Mouse (Mus musculus) hindbrain, embryonic 15.5 days (tissue): ENCODE measurements at regions not wholly inside any gene's neighbourhood (a gene's known extent, or its start where the extent isn't known, plus 50 kb on each side); places are given as distances from the start of the nearest gene placed in this dataset.
"Not testable (repeated sequence)": the region's sequence is repeated elsewhere in the genome, so short reads cannot be mapped to it uniquely, and the experiment has no call there.

Experiments used
- ATAC-seq: fragments of 200-750 bp; cut with Nextera tagmentation; 2 replicates; pipeline ENCODE4 v1.8.0; 2017; ENCODE audit warnings: low read depth, moderate number of reproducible peaks, moderate TSS enrichment; ENCODE audit not compliant: low FRiP score
- H3K27ac ChIP-seq: fragments of 300-500 bp; sonication (generic); replicated peaks from 2 replicates; pipeline ENCODE4 v1.5.1; 2015; ENCODE audit warnings: mild to moderate bottlenecking, inconsistent platforms
- H3K27me3 ChIP-seq: fragments of 300-500 bp; sonication (generic); 2 replicates; pipeline ENCODE4 v1.6.1; 2015; ENCODE audit warnings: control low read depth, inconsistent platforms
- H3K36me3 ChIP-seq: fragments of 300-500 bp; sonication (generic); 2 replicates; pipeline ENCODE4 v1.6.1; 2015; ENCODE audit warnings: control low read depth, inconsistent platforms
- H3K4me1 ChIP-seq: fragments of 300-500 bp; sonication (generic); replicated peaks from 2 replicates; pipeline ENCODE4 v1.6.1; 2015; ENCODE audit warnings: control low read depth, inconsistent platforms
- H3K4me2 ChIP-seq: fragments of 300-500 bp; sonication (generic); 2 replicates; pipeline ENCODE4 v1.6.1; 2015; ENCODE audit warnings: moderate library complexity, mild to moderate bottlenecking, inconsistent platforms
- H3K4me3 ChIP-seq: fragments of 300-500 bp; sonication (generic); 2 replicates; pipeline ENCODE4 v1.5.1; 2015; ENCODE audit warnings: mild to moderate bottlenecking, inconsistent platforms
- H3K9ac ChIP-seq: fragments of 300-500 bp; sonication (generic); 2 replicates; pipeline ENCODE4 v1.6.1; 2015; ENCODE audit warnings: inconsistent platforms
- H3K9me3 ChIP-seq: fragments of 300-500 bp; sonication (generic); 2 replicates; pipeline ENCODE4 v1.6.1; 2016; ENCODE audit warnings: control low read depth, inconsistent platforms
- WGBS: fragments of 180-500 bp; shearing (Covaris S2); methylation state at CpG from one replicate; pipeline ENCODE4 v1.1.7; 2015; 5-methylcytosine and 5-hydroxymethylcytosine counted together

DNA sequence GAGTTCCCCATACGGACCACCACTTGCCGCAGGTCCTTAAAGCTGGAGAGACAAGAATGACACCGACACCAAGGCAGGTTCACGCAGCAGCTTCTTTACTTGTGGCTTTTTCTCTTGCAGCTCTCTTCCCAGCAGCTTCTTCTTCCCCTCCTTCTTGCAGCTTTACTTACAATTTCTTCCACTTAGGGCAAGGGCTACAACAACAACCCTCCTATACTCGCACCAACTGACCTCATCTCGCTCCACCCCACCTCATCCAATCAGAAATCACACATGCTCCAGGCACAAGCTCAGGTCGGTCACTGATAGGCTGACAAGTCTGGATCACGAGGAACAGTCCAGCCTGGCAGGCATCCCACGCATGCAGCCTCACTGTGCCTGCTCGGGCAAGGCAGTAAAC lies 1402.4 kb upstream of the 1700008P02Rik start:
- Histone ChIP-seq H3K4me1 (no peaks in the 10 kb centered on the region), H3K4me2 (no peak overlapping the region), H3K36me3 (no peaks in the 10 kb centered on the region), H3K27ac (no peak overlapping the region), H3K4me3 (no peak overlapping the region), H3K27me3 (no peaks in the 10 kb centered on the region), H3K9me3 (no peaks in the 10 kb centered on the region; the same call in 1 of the 2 replicates), H3K9ac (no peak overlapping the region)
- 83% methylated on average over 10 of the region's 10 CpGs for WGBS
- no peak for ATAC-seq

DNA sequence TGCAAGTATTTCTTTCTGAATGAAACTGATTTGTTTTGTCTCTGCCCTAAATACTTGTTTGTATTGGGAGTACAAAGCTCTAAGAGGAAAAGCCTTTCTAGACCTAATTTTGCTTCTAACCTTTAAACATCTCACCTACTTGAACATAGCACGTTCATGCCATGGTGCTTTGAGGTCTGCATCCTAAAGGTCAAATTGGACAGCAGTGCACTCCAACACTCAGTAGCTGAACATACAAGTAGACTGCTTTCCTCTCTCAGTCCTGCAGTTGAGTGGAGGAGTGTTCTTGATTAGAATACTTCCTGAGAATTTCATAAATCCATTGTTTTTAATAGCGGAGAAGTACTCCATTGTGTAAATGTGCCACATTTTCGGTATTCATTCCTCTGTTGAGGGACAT lies 1397.2 kb upstream of the 1700008P02Rik start:
- Histone ChIP-seq H3K9ac (no peak overlapping the region), H3K36me3 (no peaks in the 10 kb centered on the region), H3K4me3 (no peak overlapping the region), H3K27me3 (no peaks in the 10 kb centered on the region), H3K9me3 (no peaks in the 10 kb centered on the region; the same call in 1 of the 2 replicates), H3K4me1 (peaks cover 4% of the 10 kb centered on the region), H3K27ac (no peak overlapping the region), H3K4me2 (no peak overlapping the region)
- WGBS = 81% methylated on average over 3 of the region's 3 CpGs
- ATAC-seq = no peak

DNA sequence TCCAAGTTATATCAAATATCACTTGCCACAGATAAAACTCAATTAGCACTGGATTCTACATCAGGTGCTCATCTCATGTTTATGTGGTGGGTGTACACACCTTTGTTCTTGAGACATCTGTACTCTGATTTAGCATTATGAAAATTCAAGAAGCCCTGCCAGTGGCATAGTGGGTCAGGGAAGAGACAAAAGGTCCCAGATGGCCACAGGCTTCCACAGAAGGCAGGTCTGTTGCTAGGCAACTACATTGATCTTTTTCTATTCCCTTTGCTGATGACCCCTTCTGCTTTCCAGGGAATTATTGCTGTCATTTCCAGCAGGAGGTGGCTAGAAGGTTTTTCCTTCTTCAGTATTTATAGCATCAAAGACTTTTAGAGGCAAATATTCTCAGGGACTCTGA lies 1396.7 kb upstream of the 1700008P02Rik start:
- no peak overlapping the region for H3K27ac ChIP-seq

DNA sequence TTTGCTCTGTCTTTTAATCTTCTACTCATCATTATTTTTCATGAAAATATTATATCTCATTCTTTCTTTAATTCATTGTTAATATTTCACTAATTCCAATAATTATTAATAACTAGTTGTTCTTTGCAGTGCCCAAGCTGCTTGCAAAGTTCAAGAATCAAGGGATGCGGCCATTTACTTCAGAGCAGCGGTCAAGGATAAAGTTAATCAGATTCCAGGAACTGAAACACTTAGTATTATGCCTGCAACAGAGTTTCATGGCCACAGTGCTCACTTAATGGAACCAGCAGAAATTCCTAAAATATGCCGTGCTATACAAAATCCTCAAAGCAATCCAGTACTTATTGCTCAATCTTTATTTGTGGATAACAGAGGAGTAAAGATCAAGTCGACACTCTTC lies 1389.7 kb upstream of the 1700008P02Rik start:
- H3K27ac ChIP-seq = no peak overlapping the region
- no peak overlapping the region for H3K4me2 ChIP-seq
- no peak overlapping the region for H3K4me3 ChIP-seq
- WGBS = 89% methylated on average over 4 of the region's 4 CpGs
- H3K36me3 ChIP-seq = no peaks in the 10 kb centered on the region
- no peaks in the 10 kb centered on the region for H3K27me3 ChIP-seq
- no peaks in the 10 kb centered on the region for H3K4me1 ChIP-seq
- H3K9me3 ChIP-seq = no peaks in the 10 kb centered on the region
- H3K9ac ChIP-seq = no peak overlapping the region
- no peak for ATAC-seq

More for the DNA sequence above, 1396.7 kb upstream of the 1700008P02Rik start:
- Histone ChIP-seq H3K4me2 (no peak overlapping the region), H3K27me3 (no peaks in the 10 kb centered on the region), H3K36me3 (no peaks in the 10 kb centered on the region), H3K4me3 (no peak overlapping the region), H3K9me3 (no peaks in the 10 kb centered on the region; the same call in 1 of the 2 replicates), H3K4me1 (peaks cover 4% of the 10 kb centered on the region), H3K9ac (no peak overlapping the region)
- peak; percentile 68 for ATAC-seq

DNA sequence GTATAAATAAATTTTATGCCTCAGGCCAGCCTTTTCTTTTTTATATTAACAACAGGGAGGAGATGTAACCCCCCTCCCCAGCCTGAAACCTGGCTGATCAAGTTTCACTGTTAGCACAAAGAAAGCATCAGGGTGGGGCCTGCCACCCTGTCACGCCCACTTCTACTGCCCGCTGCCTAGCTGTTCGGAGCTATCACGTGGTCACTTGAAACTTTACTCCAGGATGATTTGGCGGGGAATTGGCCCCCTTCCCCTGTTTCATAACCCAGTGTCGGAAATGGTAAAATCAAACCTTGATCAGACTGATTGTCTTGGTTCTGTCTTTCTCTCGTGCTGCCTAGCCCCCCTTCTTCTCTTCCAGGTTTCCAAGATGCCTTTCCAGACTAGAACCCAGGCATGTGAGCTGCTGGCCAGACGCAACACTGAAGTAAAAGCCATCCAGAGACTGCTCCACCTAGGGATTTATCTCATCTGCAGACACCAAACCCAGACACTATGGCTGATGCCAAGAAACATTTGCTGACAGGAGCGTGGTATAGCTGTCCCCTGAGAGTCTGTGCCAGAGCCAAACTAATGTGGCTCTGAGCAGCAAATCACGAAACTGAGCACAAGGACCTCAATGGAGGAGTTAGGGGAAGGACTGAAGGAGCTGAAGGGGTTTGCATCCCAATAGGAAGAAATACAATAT lies 1386.6 kb upstream of the 1700008P02Rik start:
- no peaks in the 10 kb centered on the region for H3K4me1 ChIP-seq
- 76% methylated on average over 10 of the region's 10 CpGs for WGBS
- H3K9me3 ChIP-seq = no peaks in the 10 kb centered on the region
- H3K36me3 ChIP-seq = no peaks in the 10 kb centered on the region
- ATAC-seq = no peak
- H3K4me3 ChIP-seq = no peak overlapping the region
- H3K9ac ChIP-seq = no peak overlapping the region
- no peaks in the 10 kb centered on the region for H3K27me3 ChIP-seq
- H3K4me2 ChIP-seq = no peak overlapping the region
- no peak overlapping the region for H3K27ac ChIP-seq

DNA sequence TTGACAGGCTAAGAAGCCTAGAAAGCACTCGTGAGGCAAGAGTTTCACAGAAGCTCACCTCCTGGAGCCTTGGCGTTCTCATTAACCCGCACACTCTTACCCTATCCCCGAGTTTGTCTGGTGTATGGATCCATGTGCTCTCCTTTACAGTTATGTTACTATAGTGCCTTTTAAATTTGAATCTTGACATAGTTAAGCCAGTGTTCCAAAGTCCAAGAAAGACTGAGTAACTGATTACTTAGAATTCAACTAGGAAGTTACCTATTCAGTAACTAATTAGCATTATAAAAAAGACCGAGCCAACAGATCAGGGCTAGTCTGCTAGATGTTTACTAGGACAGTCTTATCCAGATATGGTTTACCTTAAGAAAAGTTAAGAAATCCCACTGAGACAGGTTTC lies 1386.0 kb upstream of the 1700008P02Rik start:
- no peak for ATAC-seq
- no peak overlapping the region for H3K4me2 ChIP-seq
- H3K9ac ChIP-seq = no peak overlapping the region
- no peaks in the 10 kb centered on the region for H3K4me1 ChIP-seq
- WGBS = 84% methylated on average over 5 of the region's 5 CpGs
- no peaks in the 10 kb centered on the region for H3K9me3 ChIP-seq
- no peak overlapping the region for H3K27ac ChIP-seq
- H3K4me3 ChIP-seq = no peak overlapping the region
- no peaks in the 10 kb centered on the region for H3K27me3 ChIP-seq
- no peaks in the 10 kb centered on the region for H3K36me3 ChIP-seq

DNA sequence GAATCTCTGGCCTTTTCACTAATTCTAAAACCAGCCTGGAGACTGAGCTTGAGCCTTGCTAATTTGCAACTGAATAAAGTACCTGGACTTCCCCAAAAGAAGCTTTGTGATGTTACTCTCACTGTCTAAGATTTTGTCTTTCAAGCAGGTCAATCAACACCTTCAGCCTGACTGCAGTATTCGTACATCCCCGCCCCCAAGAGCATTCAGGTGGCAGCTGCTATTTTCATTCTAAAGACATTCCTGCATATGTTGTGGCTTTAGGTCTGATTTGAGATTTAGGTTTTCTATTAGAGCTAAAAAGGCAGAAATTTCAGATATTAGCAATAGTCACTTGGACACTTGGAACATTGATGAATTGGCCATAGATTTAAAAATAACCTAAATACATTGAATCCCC lies 1385.4 kb upstream of the 1700008P02Rik start:
- H3K9me3 ChIP-seq, ATAC-seq, H3K36me3 ChIP-seq, H3K4me1 ChIP-seq, H3K27ac ChIP-seq, H3K9ac ChIP-seq, H3K4me2 ChIP-seq, H3K27me3 ChIP-seq, H3K4me3 ChIP-seq: not testable (repeated sequence)
- 74% methylated on average over 2 of the region's 2 CpGs for WGBS

DNA sequence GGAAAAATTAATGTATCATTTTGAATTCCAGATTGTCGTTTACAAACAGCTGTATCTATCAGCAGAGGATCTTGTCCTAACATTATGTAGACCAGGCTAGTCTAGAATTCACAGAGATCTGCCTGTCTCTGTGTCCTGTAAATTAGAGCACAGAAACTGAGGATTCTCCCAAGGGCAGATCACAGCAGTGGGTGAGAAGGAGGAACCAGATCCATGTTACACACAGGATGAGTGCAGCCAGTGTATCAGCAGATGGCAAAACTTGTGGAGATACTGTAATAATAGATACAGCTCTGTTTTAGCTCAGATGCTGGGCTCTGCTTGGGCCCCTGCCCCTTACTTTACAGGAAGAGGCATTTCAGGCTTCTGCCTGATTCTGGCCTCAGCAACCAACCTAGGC lies 1384.0 kb upstream of the 1700008P02Rik start:
- no peak overlapping the region for H3K27ac ChIP-seq
- 93% methylated on average over 1 of the region's 1 CpGs for WGBS
- H3K4me3 ChIP-seq = no peak overlapping the region
- H3K36me3 ChIP-seq = no peaks in the 10 kb centered on the region
- no peak overlapping the region for H3K9ac ChIP-seq
- no peak overlapping the region for H3K4me2 ChIP-seq
- H3K9me3 ChIP-seq = no peaks in the 10 kb centered on the region
- ATAC-seq = no peak
- no peaks in the 10 kb centered on the region for H3K4me1 ChIP-seq
- no peaks in the 10 kb centered on the region for H3K27me3 ChIP-seq

DNA sequence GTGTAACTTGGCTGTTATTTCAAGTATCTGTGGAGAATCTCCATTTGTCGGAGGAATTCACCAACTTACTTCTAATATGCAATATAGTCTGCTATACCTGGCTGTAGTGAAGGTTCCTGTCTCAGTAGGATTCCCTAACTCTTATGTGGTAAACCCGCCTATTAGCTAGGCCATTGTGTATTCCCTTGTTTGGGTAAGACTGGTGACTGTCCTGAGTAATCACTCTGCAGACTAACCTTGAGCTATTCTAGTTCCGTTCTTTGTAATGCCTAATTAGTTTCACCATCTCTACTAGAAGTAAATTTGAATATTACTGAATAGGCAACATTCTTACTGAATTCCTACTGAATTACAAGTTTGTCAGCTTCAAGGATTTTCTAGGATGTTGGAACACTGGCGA lies 1380.8 kb upstream of the 1700008P02Rik start:
- Histone ChIP-seq H3K4me3 (no peak overlapping the region), H3K27ac (no peak overlapping the region), H3K36me3 (no peaks in the 10 kb centered on the region), H3K27me3 (no peaks in the 10 kb centered on the region), H3K9ac (no peak overlapping the region), H3K9me3 (no peaks in the 10 kb centered on the region), H3K4me1 (no peaks in the 10 kb centered on the region), H3K4me2 (no peak overlapping the region)
- ATAC-seq = no peak
- WGBS = 90% methylated on average over 4 of the region's 4 CpGs

DNA sequence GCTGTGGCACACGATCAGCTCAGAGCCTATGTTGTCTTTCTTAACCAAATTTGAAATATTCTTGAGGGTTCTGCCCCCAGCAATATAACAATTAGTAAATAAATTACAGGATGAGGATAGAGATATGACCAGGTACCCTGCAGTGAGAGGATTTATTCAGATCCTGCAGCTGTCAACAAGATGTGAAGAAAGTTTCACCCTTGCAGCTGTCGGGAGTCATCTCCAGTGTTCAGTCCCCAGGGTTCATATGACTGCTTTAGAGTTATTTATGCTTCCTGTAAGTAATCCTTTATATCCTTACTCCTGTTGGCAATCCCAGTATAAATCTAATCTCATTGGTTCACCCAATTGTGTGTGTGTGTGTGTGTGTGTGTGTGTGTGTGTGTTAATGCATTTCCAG lies 1372.1 kb upstream of the 1700008P02Rik start:
- 82% methylated on average over 2 of the region's 2 CpGs for WGBS
- no peak overlapping the region for H3K4me2 ChIP-seq
- H3K36me3 ChIP-seq = no peaks in the 10 kb centered on the region
- no peaks in the 10 kb centered on the region for H3K4me1 ChIP-seq
- H3K27ac ChIP-seq = no peak overlapping the region
- H3K27me3 ChIP-seq = no peaks in the 10 kb centered on the region
- H3K4me3 ChIP-seq = no peak overlapping the region
- H3K9me3 ChIP-seq = no peaks in the 10 kb centered on the region
- no peak overlapping the region for H3K9ac ChIP-seq
- ATAC-seq = no peak

DNA sequence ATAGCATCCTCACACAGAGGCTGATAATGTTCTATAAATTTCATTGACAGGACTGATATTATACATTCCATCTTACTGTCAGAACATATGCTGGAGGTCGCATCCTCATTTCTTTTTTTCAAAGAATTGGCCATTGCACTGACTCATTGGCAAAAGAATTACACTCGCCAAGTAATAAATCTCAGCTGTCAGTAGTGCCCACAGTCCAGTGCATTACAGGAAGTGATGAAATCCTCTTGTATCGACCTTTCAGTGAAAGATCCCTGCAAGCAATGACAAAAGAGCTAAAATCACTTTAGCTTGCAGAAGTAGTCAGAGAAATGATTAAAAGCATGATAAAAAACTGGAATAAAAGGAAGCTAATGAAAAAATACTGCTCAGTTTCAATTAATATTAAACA lies 1353.0 kb upstream of the 1700008P02Rik start:
- H3K36me3 ChIP-seq = no peaks in the 10 kb centered on the region
- H3K27me3 ChIP-seq = no peaks in the 10 kb centered on the region
- H3K9ac ChIP-seq = no peak overlapping the region
- H3K27ac ChIP-seq = no peak overlapping the region
- no peak overlapping the region for H3K4me2 ChIP-seq
- peak; percentile 34; the same call in 1 of the 2 replicates for ATAC-seq
- WGBS = 57% methylated on average over 3 of the region's 3 CpGs
- H3K4me1 ChIP-seq = no peaks in the 10 kb centered on the region
- no peaks in the 10 kb centered on the region for H3K9me3 ChIP-seq
- H3K4me3 ChIP-seq = no peak overlapping the region

DNA sequence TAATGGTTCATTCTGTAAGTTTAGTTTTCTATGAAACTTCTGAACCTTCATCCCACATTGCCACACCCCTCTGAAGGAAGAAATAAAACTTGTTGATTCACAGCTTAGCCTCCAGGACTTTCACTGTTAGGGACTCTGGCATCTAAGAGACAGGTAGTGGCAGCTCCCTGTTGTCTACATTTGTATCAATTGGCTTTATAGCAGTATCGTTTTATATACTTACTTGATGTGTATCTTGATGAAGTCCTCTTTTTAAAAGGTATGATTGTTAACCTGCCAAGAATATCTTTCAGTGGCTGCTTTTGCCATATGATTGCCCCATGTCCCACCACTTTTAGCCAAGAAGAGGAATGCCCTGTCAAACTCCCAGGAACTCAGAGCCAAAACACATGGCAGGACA lies 1333.7 kb upstream of the 1700008P02Rik start:
- no peak overlapping the region for H3K27ac ChIP-seq
- H3K4me2 ChIP-seq = no peak overlapping the region
- H3K9ac ChIP-seq = no peak overlapping the region
- no peak for ATAC-seq
- H3K9me3 ChIP-seq = no peaks in the 10 kb centered on the region; the same call in 1 of the 2 replicates
- H3K4me3 ChIP-seq = no peak overlapping the region
- no peaks in the 10 kb centered on the region for H3K27me3 ChIP-seq
- H3K4me1 ChIP-seq = no peaks in the 10 kb centered on the region
- no peaks in the 10 kb centered on the region for H3K36me3 ChIP-seq
- 93% methylated on average over 1 of the region's 1 CpGs for WGBS
